Mouse (Mus musculus): Measurements from ENCODE around the gene 0610012G03Rik. TPM values are rescaled to one million over a fixed set of nuclear protein-coding genes. Genes with fewer than 3 reads are reported as not detected.

The 0610012G03Rik gene
- total RNA-seq, 2 experiments from 2014 or later, result 41.8 to 55.2 TPM

DNA sequence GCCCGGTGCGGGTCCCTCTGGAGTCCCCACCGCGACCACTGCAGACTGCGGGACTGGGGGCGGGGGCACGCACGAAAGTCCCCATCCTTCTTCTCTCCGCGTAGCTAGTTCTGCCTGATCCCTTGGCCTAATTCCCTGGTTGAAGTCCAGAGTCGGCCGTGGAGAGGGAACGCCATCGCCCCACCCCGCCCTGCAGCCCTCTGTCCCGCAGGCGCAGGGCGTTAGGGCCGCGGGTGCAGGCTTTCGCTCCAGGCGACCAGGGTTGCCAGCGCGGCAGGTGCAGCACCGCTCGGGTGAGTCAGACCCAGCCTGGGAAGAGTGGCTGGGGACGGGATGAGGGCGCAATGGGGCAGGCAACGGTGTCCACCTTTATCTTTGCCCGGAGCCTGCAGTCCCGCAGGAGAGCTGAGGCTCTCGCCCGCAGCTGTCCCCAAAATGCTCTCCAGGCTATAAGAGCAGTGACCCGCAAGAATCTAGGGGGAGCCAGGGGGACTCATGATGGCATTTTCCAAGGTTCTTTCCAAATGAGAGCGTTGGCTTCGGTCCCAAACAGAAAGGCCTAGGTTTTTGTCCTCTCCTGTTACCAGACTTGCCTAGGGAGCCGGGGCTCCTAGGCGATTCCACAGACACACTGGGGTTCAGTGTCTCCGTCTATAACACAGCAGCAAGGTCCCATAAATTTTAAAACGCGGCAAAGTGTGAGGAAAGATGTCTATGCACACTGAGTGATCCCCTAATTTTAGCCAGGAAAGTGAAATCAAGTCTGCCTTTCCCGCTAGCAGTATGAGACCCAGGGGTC lies 14.3 kb downstream of the 0610012G03Rik start, which contains the start of gene Pigz:
Pigz (plus strand) TSS at position 101 of the 799 bp plus-strand sequence.
- peak; percentile 40 to 41 for DNase-seq (ENCODE audit: low spot score in 2 of 2)

DNA sequence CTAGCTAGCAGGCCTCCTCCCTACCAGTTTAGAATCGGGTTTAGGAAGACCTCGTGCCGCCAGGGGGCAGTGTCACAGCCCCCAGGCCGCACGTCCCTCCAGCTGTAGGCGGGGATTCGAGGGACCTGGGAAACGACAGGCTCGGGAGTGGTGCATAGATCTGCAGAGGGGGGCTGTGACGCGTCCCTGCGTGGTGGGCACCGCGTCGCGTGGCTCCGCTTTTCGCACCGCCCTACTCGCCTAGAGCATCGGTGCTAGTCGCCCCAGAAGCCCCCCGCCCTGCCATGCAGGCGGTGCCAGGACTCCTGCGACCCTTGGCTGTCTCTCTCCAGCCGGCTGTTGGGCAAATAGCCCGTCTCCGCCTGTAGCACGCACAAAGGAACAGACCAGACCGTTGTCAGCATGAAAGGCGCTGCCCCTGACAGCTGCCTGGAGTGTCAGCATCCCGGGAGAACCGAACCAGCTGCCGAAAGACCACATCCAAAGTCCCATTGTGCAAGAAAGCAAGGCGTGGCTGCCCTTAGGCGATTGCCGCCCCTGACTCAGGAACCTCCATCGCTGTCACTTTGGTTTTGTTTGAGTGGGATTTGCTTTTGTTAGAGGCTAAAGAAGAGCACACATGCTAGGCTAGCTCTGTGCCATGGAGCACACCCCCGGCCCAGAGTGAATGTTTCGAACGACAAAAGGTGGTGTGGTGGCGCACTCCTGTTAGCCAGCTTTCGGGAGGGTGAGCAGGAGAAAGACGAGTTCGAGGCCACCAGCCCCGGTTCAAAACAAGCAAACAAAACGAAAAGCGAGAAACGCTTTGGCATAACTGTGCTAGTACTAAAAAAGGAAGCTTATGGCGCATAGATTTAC lies 15.2 kb downstream of the 0610012G03Rik start:
- DNase-seq (ENCODE audit: low spot score in 2 of 2), result peak; percentile 71 to 76

DNA sequence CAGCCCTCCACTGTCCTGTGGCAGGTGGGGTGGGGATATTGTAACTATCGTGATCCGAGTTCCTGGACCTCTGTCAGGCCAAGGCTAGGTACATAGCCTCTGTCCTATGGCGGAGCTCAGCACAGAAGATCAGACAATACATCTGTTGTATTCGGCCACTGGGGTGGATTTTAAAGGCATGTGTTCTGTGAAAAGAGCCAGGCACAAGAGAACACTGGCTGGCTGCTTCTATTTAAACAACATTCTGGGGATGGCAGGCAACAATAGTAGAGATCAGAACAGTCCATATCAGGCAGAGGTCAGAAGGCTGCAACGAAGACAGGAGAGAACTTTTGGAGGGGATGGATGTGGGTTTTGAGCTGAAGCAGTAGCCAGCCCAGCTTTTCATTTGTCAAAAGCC lies 16.0 kb downstream of the 0610012G03Rik start:
- no peak for DNase-seq (ENCODE audit: low spot score in 2 of 2)

DNA sequence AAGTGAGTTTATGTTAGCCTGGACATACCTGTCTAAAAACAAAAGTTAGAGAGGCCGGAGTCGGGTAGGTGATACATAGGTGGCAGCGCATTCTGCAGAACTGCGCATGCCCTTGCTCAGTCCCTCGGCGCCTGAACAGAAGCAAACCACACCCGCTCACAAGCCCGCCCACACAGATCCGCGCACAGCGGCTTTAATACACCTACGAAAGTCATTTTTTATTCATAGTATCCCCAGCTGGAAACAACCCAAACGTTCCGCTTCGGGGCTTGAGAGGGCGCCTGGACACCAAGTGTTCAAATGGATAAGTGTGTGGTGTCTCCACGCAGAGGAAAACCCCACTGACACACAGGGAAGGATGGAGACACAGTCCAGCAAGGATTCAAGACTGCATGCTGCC lies 17.0 kb downstream of the 0610012G03Rik start:
- no peak for DNase-seq (ENCODE audit: low spot score in 2 of 2)

DNA sequence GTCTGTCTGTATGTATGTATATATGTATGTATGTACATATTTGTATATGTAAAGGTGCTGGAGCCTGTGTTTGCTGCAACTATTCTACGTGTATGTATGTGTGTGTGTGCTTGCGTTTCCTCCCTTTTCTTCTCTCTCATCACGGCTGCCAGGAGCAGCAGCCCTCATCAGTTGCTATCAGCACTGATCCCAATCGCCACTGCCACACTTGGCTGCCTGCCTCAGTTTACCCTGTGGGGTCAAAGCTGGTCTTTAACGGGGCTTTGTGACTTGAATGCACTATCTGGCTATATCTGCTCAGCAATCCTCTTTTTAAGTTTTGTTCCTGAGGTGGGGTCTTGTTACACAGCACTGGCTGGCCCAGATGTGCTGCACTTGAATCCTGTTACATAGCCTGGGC lies 20.9 kb downstream of the 0610012G03Rik start:
- no peak for DNase-seq (ENCODE audit: low spot score in 2 of 2)

DNA sequence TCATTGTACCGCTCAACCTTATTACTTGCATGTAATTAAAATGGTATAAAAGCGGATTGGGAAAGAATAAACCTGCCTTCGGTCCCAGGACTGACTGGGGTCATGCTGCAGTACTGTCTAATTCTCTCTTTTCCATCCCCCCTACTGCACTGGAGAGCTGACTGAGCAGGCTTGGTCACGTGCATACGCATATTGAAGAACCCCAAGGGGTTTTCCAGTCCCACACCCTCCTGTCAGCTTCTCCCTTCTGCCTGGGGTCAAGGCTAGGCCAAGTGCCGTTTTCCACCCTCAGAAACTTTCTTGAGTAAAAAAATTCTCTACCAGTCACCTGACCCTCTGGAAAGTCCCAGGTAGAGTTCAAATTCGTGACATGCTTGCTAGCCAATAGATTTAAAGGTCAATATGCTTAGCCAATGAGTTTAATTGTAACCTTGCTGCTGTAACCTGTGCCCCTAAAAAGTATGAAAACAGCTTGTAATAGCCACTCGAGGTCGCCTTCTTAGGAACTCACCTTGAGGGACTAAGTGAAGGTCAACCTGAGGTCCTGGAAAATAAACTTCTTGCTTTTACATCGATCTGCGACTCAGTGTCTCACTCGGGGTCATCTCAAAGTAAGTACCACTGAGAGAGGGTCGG lies 21.6 kb downstream of the 0610012G03Rik start:
- no peak for DNase-seq (ENCODE audit: low spot score in 2 of 2)

DNA sequence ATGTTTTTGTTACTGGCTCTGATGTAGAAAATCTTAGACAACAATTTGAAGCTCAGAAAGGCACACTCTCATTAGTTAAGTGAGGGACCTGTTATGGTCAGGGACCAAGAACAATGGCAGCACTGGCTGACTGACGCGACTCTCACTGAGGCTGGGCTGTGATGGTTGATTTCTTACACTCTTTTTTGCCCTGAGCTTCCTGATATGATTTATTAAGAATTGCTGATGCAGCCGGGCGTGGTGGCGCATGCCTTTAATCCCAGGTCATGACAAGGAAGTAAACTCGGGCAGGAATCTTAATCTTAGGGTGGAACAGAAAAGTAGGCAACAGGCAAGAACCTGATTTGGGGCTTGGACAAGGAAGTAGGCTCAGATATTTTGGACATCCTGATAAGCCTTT lies 22.2 kb downstream of the 0610012G03Rik start:
- DNase-seq (ENCODE audit: low spot score in 2 of 2), result no peak

DNA sequence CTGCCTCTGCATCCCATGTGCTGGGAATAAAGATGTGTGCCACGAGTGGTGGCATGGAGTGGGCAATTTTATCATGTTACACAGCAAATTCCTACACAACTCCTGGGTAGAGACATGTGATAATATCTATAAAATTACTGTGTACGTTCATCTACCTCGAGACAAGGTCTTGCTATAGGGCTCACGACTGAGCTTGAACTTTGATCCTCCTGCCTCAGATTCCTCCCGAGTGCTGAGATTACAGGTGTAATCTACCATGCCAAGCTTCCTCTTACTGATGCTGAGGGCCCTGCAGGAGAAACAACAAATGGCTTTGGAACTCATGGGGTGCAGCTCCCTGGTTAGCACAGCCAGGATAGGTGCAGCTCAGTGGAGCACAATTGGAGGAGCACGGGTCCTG lies 23.9 kb downstream of the 0610012G03Rik start:
- DNase-seq (ENCODE audit: low spot score in 2 of 2), result no peak

DNA sequence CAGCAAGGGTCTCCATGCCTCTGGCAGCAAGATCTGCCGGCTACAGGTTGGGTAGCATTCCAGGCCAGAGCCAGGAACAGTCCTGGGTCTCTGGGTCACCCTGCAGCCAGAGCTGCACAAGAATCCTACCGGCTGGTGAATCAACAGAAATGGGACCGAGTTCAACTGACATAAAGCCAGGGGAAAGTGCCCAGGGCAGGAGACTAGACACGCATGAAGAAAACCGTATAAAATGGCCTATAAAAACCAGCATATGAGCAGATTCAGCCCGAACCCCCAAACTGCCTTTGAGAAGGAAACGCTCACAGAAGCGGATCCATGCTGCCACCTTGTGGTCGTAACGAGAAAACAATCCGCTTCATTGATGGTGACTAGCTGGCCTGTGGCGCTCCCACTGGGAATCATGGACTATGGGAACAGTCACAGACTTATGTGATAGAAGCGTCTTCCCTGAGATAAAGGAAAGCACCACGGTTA lies 30.0 kb downstream of the 0610012G03Rik start:
- peak; percentile 68 to 73 for DNase-seq (ENCODE audit: low spot score in 2 of 2)

DNA sequence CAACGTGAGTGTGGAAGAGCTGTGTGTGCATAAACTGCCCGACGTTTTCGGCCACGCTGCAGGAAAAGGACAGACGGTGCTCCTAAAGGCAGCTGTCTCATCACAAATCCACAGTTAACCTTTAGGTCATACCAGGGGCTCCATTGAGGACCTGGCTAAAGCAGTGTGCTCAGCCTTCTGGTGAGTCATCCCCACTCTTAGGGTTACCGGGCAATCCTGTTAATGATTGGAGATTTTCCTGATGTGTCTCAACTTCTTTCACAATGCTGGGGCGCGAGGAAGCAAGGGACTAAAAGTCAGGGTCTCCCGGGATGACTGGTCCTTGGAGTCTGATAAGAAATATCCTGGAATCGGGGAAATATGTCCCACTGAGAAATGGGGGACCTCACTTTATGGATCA lies 30.5 kb downstream of the 0610012G03Rik start:
- no peak for DNase-seq (ENCODE audit: low spot score in 2 of 2)

DNA sequence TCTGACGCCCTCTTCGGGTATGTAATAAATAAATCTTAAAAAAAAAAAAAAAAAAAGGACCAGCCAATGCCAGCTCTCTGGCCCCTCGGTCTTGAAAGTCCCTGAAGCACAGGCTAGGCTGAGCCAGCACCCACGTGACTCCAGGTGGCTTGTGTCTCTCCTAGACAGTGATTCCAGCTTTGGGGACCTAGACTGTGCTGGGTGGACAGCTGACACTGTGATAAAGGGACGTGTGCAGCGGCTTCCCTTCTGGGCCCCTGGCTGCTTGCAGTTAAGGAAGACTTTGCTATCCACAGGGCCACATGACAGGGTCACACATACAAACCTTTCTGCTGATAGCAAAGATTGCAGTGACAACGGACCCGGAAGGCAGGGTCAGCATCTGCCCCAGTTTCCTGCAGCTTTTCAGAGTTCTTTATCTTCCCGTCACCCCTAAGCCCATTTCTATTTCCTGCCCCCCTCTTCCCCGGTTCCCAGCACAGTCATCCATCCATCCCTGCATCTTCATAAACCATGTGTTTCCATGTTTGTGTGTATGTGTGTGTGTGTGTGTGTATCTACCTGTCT lies 37.9 kb downstream of the 0610012G03Rik start:
- DNase-seq (ENCODE audit: low spot score in 2 of 2), result no peak

DNA sequence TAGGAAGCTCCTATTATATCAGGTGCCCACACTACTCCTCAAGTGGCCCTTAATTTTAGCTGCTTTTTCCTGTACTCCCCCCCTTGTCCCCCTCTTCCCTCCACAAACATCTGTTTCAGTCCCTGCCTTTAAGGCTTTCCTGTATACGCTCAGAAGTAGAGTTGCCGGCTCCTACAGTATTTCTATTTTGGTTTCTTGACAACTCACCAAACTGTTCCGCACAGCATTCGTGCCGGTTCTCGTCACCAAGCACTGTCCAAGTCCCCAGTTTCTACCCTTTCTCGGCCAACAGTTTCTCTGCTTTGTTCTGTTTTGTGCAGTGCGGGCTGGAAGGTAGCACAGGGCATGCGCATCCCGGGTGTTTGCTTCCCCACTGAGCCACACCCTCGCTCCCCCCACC lies 39.3 kb downstream of the 0610012G03Rik start:
- no peak for DNase-seq (ENCODE audit: low spot score in 2 of 2)

DNA sequence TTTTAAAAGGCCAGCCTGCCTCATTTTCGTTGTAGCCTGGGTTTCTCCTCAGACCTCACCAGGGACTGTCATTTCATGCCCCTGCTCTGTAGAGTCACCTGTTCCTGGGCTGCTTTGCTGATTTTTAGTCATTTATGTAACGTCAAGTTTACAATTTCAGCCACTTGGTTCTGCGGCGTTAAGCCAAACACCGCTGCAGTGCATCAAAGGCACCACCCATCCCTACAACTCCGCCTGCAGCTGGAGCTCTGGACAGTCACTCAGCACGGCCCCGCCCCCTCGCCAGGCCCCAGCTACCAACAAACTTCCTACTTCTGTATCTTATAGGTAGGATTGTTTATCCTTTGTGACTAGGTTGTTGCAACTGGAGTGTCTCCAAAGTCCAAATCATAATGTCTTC lies 41.4 kb downstream of the 0610012G03Rik start:
- peak in 1 of 2 experiments; percentile 21 for DNase-seq (ENCODE audit: low spot score in 2 of 2)

DNA sequence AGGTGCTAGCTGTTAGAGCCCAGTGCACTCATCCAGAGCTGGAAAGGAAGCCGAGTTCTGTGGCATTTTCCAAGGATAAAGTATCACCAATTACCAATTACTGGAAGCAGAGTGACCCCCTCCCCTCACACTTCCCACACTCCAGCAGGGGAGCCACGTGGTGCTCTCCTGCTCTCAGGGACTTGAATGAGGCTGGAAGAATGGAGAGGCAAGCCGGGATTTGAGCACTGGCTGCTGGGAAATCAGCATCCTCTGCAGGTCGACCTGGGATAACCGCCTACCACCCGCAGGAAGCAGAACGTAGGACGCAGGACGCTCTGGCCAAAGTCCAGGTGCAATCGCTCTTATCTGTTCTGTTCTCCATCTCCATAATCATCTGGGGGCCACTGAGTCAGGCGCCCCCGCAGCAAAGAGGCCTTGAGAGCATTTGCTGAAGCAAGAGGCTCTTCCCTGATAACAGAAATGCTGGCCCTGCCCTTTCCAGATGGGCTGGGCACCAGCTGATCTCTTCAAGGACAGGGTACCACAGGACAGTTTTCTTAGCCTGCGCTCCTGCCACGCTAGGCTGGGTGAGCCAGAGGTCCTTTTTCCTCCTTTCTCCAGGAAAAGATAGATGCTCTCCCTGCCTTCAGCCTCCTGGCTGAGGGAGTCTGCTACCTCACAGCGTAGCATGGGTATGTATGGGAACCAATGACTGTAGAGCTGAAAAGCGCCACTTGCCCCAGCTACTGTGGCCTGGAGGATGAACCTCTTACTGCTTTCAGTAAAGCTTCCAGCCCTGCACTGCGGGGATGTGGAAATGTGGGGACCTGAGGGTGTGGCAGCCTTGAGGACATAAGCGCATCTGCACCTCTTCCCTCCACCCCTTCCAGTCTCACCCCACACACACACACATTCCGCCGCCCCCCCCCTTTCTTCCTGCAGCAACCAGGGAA lies 42.1 kb downstream of the 0610012G03Rik start:
- DNase-seq (ENCODE audit: low spot score in 2 of 2), result peak in 1 of 2 experiments; percentile 8

DNA sequence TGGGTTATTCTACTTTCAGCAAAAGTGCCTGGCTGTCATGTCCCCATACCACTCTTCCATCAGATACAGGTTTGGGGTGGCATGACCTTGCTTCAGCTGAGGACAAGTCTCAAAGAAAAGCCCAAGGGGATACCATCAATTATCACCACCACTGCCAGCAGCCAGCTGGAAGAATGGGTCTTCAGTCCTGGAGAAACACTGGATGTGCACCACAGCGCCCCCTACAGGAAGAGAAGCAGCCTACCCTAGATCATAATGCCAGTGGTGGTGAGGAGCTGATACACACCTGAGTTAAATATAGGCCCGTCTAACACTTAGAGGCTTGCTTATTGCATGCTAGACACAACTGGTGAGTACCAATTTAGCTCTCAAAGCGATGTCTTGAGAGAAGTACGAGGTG lies 43.0 kb downstream of the 0610012G03Rik start:
- DNase-seq (ENCODE audit: low spot score in 2 of 2), result no peak

DNA sequence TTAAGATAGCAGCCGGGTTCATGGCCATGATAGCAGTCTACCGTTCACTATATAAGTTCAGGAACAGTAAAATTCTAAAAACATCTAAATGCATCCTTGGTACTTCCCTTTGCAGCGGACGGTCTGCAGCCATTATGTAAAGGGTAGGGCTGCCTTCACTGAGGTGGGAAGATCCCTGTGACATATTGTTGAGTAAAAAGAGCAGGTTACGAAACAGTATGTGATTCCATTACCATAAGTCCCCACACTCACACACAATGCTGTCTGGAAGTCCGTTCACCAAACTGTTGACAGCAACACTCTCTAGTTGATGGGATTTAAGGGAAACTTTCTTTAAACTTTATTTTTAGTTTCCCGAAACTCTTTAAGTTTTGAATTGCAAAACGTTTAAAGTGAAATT lies 45.1 kb downstream of the 0610012G03Rik start:
- DNase-seq (ENCODE audit: low spot score in 2 of 2), result no peak

DNA sequence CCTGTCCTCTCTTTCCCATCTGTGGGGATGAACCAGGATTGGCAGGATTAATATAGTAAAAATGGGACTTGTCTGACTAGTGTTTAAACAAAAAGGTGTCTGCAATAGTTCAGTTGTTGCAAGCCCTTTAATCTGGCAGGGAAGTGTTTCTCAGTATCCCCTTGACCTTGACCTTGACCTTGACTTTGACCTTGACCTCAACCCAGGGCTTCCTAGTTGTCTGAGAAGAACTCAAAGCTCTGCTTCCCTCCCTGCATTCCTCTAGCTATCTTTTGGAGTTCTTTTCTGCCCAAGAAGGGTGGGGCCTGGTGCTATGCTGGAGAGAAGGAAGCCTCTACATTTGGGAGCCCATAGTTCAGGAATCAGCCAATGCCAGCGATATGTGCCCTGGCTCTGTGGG lies 46.4 kb downstream of the 0610012G03Rik start:
- DNase-seq (ENCODE audit: low spot score in 2 of 2), result no peak

DNA sequence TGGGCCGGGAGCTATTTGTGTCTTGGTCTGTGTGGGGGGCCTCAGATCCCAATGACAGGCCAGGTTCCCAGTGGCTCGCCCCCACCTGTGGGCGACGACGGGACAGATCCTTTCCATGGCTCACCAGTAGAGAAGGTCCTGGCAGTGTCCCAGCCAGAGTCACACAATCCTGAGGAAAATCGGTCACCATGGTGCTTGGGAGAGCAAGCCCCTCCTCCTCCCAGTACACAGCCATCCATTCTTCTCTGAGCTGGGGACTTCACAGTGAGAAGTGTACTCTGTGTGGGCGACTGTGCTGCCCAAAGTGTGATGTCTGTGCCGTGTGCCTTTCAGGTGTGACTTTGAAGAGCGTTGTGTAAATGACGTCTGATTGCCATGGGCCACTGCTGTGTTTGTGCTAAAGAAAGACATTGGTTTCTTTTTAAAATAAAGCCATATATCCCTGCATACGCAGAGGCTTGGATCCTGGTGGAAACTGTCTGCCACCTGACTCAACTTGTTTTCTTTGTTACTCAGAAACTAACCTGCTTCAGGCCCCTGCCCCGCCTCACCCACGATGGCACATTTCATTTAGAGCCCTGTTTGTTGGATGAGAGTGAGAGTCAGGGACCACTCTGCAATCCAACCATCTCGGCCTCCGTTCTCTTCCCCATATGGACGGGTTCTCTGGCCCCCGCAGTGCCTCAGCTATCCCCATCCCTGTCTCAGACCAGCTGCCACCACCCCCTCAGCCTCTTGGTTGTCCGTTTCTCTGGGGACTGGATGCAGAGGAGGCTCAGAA lies 49.6 kb downstream of the 0610012G03Rik start:
- DNase-seq (ENCODE audit: low spot score in 2 of 2), result no peak

Data from adrenal gland, adult 18-20 months (tissue).